ENCODE assay signal across 9 mouse cellular contexts in the genomic region with DNA sequence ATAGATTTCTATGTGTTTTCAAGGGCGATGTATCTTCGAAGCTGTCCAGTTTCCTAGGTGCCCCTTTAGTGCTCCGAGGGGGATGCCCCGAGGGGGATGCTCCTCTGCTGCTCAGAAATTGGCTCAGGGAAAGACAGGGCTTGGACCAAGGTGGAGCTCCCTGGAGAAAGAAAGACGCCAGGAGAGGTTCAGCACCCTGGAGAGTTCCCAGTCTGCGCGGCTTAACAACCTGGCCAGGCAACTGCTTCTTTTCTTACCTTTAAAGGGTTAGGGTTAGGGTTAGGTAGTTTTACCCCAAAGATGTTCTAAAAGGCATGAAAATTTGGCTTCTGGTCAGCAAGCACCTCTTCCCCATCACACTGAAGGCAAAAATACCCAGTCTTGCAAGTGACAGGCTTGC. TPM values are rescaled to one million over a fixed set of nuclear protein-coding genes. Genes with fewer than 3 reads are reported as not detected.
DNase-seq lines count a peak whose midpoint lies in the region.
"Had no signal": no experiment of that assay in that cellular context is flagged by ENCODE, and none has a peak within 500 bp of the region (broad histone marks: within the 10 kb centered on the region; RNA-seq: fewer than 3 reads in every experiment).

No protein-coding gene starts in this region.

- H3K36me3 ChIP-seq in heart, embryonic 10.5 days, result no peaks in the 10 kb centered on the region
- H3K36me3 ChIP-seq in splenic B cell, adult 2 months (ENCODE audit: control insufficient read depth, insufficient read depth, low read length, poor library complexity, severe bottlenecking), result no peaks in the 10 kb centered on the region

- no peaks in the 10 kb centered on the region for H3K4me1 ChIP-seq in heart, embryonic 10.5 days

- no peaks in the 10 kb centered on the region for H3K9me3 ChIP-seq in heart, embryonic 10.5 days

- H3K27ac ChIP-seq in heart, embryonic 10.5 days, result no peak overlapping the region

- WGBS in heart, embryonic 10.5 days, result 22% methylated on average over 7 of the region's 7 CpGs

- H3K4me3 ChIP-seq in heart, embryonic 10.5 days, result no peak overlapping the region

- intact Hi-C loops in heart, postnatal 10 days (cut with DNase I), result loop anchor here (5.0 kb wide), 2 partner anchors 375 to 610 kb away; no protein-coding TSS in a partner anchor

- peaks cover 33% of the 10 kb centered on the region; the same call in 1 of the 2 replicates for H3K27me3 ChIP-seq in heart, embryonic 10.5 days (ENCODE audit: insufficient read depth, poor library complexity, severe bottlenecking)
- H3K27me3 ChIP-seq in splenic B cell, adult 2 months (ENCODE audit: control insufficient read depth, insufficient read depth, low read length, poor library complexity, severe bottlenecking), result no peaks in the 10 kb centered on the region

- peak; percentile 24 to 54 for DNase-seq in heart, postnatal 10 days
- DNase-seq in heart, embryonic 10.5 days (ENCODE audit: low spot score), result no peak
- peak; percentile 53 for DNase-seq in thymus, postnatal 4 days
- no peak for DNase-seq in thymus, postnatal 10 days (ENCODE audit: low spot score in 2 of 2)
- peak; percentile 36 for DNase-seq in induced T-regulatory cell, adult 2 months (ENCODE audit: low read depth)
- peak; percentile 13 for DNase-seq in splenic B cell, adult 2 months (ENCODE audit: low read depth, low spot score)
- DNase-seq in left cerebral cortex, adult 11 months (ENCODE audit: low spot score), result no peak
- no peak for DNase-seq in urinary bladder, postnatal 4 days (ENCODE audit: low spot score in 2 of 2)
- DNase-seq: layer of hippocampus, postnatal 36 days had no signal

RNA-seq across cellular contexts. Expression of a gene that starts 43.9 kb away (rescaled TPM):
- not detected for total RNA-seq in heart, postnatal 10 days (2021)
- polyA plus RNA-seq in heart, embryonic 10.5 days (2016; fragmentation: Nextera tagmentation; extraction: Ambion mirVana), result 0.06 TPM in 1 of 2 replicates, not detected in the other

RNA-seq across cellular contexts. Expression of a gene that starts 44.7 kb away (rescaled TPM):
- under 1 TPM; 0.55 TPM for total RNA-seq in heart, postnatal 10 days (2021)
- 0.06 and 0.18 TPM in 2 replicates for polyA plus RNA-seq in heart, embryonic 10.5 days (2016; fragmentation: Nextera tagmentation; extraction: Ambion mirVana)

Comparison
In these comparisons a context has a peak if more than half of its experiments do, and no peak if none do; other contexts are left out.
1. DNase-seq: peak in heart, postnatal 10 days (2 of 2), thymus, postnatal 4 days (single experiment), induced T-regulatory cell, adult 2 months (single experiment) and splenic B cell, adult 2 months (single experiment); none in heart, embryonic 10.5 days (single experiment), thymus, postnatal 10 days (0 of 2), left cerebral cortex, adult 11 months (single experiment) and urinary bladder, postnatal 4 days (0 of 2).